Mouse (Mus musculus) kidney, adult 8-10 months (tissue): ENCODE measurements at regions not wholly inside any gene's neighbourhood (a gene's known extent, or its start where the extent isn't known, plus 50 kb on each side); places are given as distances from the start of the nearest gene placed in this dataset.
"Not testable (repeated sequence)": the region's sequence is repeated elsewhere in the genome, so short reads cannot be mapped to it uniquely, and the experiment has no call there.

Experiments
- DNase-seq, 2 experiments: peaks; one replicate each; pipeline ENCODE4 v3.0.0; 2022

DNA sequence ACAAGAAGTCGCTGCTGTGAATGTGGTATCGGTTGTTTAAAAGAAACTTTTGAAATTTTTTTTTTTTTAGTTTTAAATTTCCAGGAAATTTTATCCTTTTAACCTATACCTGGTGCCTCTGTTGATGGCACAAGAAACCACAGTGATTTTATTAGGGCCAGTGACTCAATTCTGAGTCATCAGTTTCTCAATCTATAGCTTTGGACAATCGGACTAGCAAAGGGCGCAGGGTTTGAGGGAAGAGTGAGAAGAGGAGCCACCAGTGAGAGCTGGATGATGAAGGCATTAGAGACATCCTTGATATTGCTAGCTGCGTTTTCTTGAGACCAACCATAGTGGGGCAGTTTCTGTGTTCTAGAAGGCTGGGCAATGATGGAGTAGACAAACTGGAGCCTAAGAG, 55.4 kb upstream of the Il33 start:
- DNase-seq = no peak

DNA sequence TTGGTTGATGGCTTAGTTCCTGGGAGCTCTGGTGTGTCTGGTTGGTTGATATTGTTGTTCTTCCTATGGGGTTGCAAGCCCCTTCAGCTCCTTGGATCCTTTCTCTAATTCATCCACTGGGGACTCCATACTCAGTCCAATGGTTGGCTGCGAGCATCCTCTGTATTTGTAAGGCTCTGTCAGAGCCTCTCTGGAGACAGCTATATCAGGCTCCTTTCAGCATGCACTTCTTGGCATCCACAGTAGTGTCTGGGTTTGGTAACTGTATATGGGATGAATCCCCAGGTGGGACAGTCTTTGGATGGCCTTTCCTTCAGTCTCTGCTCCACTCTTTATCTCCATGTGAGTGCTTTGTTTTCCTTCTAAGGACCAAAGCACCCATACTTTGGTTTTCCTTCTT, 55.9 kb upstream of the Ranbp6 start:
- not testable (repeated sequence) for DNase-seq

DNA sequence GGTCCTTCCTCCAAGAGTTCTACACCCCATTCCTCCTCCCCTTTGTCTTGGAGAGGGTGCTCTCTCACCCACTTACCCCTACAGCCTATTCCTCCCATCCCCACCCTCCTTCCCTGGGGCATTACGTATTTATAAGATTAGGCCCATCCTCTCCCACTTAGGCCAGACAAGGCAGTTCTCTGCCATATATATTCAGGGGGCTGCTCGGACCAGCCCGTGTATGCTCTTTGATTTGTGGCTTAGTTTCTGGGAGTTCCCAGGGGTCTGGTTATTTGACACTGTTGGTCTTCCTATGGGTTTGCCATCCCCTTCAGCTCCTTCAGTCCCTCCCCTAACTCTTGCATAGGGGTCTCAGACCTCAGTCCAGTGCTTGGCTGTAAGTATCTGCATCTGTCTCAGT, 54.0 kb upstream of the Ranbp6 start:
- no peak for DNase-seq

DNA sequence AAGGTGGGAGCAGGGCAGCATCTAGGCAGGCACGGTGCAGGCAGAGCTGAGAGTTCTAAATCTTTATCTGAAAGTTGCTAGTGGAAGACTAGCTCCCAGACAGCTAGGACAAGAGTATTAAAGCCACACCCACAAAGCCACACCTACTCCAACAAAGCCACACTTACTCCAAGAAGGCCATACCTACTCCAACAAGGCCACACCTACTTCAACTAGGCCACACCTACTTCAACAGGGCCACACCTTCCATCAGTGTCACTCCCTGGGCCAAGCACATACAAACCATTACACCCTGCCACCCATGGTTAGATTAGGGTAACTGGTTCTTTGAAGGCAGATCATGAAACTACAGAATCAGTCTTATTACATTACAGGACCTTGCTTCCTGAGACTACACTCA, 52.4 kb upstream of the Ranbp6 start:
- no peak for DNase-seq

GRCm38 (mm10) chr19:29862808-29863207, 50.0 kb upstream of the Ranbp6 start:
- DNase-seq = peak; percentile 8 to 14
